Mouse (Mus musculus) brown adipose tissue, adult 24 weeks (tissue): ENCODE measurements around the gene Twf2. TPM values are rescaled to one million over a fixed set of nuclear protein-coding genes. Genes with fewer than 3 reads are reported as not detected.

Source experiments
- H3K27ac ChIP-seq: fragments of 200-500 bp; replicated peaks from 2 replicates; pipeline ENCODE4 v1.5.1; 2012; ENCODE audit warnings: low read depth, mild to moderate bottlenecking, low read length
- H3K4me1 ChIP-seq: fragments of 200-500 bp; 2 replicates; pipeline ENCODE4 v1.6.1; 2012; ENCODE audit warnings: low read length, mixed read lengths; ENCODE audit not compliant: control insufficient read depth, insufficient read depth, insufficient read length
- H3K4me3 ChIP-seq: fragments of 200-500 bp; 2 replicates; pipeline ENCODE4 v1.5.1; 2012; ENCODE audit warnings: low read depth, mild to moderate bottlenecking, low read length, moderate library complexity; ENCODE audit not compliant: insufficient read depth
- polyA plus RNA-seq: library from polyadenylated mRNA; stranded (reverse); fragments of >200 nt; gene quantifications from 2 replicates; pipeline ENCODE4 v1.2.4, GENCODE M21; 2012; ENCODE audit not compliant: missing spikeins, insufficient read depth, insufficient read length

Gene Twf2
- polyA plus RNA-seq, 1 experiment, result 13.6 TPM

DNA sequence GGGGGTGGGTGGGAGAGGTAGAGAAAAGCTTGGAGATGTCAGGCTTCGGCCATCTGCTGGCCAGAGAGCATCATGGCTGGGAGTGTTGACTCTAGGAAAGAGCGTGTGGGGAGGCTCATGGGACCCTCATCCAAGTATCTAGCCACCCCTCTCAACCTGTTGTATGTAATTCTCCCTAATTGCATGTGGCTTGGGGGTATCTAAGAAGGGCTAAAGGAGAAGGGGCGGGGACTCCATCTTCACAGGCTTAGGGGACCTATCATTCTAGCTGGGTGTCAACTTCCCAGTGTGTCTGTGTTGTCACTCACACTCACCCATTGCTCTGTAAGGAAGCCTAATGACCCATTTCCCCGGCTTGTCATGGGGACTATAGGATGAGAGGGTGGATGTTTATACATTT lies 28.9 kb downstream of the Twf2 start:
- Histone ChIP-seq H3K4me3 (no peak overlapping the region), H3K4me1 (peaks cover 7% of the 10 kb centered on the region; the same call in 1 of the 2 replicates), H3K27ac (no peak overlapping the region)

DNA sequence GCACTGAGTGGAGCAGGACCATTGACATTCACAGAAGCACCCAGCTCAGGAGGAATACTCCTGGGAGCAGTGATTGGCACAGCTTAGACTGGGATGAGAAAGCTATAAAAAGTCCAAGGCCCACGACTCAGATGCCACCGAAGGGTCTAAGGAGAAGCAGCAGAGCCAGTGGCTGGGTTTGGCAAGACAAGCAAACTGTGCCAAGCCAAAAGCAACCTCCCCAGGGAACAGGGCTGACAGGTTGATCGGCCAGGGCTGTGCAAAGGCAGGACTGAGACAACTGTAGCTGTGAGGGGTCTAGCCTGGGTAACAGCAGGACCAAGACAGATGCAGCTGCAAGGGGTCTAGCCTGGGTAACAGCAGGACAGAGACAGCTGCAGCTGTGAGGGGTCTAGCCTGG lies 30.0 kb downstream of the Twf2 start:
- H3K4me3 ChIP-seq, result no peak overlapping the region
- peaks cover 9% of the 10 kb centered on the region; the same call in 1 of the 2 replicates for H3K4me1 ChIP-seq
- no peak overlapping the region for H3K27ac ChIP-seq

DNA sequence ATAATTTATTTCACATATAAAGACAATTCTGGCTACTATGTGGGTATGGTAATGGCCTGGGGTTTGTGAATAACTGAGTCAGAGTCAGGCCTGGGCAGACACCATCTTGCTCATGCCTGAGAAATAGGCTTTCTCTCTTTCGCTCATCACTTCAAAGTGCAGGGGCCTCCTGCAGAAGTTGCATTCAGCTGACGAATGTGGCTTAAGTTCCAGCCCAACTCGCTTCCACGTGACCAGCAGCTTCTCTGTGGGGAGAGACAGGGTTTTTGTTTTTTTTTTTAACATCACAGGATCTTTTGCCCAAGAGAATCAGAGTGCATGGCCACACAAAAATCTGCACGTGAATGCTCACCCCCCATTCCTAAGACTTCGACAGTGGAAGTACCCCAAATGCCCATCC lies 31.0 kb downstream of the Twf2 start:
- Histone ChIP-seq H3K27ac (no peak overlapping the region), H3K4me3 (no peak overlapping the region), H3K4me1 (peaks cover 9% of the 10 kb centered on the region; the same call in 1 of the 2 replicates)

DNA sequence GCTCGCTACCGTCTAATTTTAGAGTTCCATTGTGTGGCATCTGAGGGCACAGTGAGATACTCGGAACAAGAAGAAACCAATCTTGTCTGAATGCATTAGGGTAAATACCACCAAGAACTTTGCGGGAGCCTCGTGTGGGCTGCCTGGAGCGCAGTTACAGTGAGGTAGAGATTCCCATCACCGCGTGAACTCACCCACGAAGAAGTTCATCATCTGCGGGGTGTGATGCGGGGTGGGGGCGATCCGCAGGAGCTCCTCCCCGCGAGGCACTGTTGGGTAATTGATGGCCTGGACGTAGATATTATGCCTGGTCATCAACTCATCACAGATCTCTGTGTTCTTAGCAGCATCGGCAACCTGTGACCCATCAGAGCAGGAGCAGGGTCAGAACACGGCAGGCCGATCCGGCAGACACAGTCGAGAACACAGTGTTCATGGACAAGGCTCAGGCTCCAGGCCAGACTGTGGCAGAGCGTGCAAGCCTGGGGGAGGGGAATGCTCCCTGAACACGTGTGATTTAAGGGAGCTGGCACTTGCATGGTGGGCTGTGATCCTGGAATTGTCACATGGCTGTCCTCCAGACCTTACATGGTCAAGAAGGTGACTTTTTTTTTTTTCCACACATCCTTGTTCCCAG lies 32.4 kb downstream of the Twf2 start:
- no peak overlapping the region for H3K4me3 ChIP-seq
- peaks cover 9% of the 10 kb centered on the region; the same call in 1 of the 2 replicates for H3K4me1 ChIP-seq
- peak overlapping the region; percentile 35; the same call in 1 of the 2 replicates for H3K27ac ChIP-seq

DNA sequence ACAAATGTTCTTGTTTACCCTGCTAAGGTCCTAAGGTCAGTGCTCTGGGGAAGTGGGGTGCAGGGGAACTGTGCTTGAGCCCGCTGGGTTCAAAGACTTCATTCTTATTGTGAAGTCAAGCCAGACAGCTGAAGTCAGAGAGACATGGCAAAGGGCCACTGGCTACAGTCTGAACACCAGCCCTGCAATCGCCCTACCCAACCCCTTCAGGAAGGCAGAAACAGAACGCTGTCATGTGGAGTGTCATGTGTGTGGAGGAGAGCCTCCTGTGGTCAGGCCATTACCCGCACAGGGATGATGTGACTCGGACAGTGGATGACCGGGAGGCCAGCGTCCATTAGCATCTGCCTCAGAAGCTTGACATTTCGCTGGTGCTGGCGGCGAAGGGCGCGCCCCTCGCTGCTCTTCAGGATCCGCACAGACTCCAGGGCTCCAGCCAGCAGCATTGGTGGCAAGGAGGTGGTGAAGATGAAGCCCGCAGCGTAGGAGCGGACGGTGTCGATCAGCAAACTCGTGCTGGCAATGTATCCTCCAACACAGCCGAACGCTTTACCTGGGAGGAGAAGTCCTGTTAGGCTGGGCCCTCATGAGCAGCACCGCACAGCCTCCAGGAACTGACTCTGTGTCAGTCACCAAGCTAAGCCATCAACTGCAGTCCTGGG lies 33.4 kb downstream of the Twf2 start:
- no peak overlapping the region for H3K4me3 ChIP-seq
- peak overlapping the region; percentile 35 for H3K27ac ChIP-seq
- peaks cover 9% of the 10 kb centered on the region; the same call in 1 of the 2 replicates for H3K4me1 ChIP-seq

DNA sequence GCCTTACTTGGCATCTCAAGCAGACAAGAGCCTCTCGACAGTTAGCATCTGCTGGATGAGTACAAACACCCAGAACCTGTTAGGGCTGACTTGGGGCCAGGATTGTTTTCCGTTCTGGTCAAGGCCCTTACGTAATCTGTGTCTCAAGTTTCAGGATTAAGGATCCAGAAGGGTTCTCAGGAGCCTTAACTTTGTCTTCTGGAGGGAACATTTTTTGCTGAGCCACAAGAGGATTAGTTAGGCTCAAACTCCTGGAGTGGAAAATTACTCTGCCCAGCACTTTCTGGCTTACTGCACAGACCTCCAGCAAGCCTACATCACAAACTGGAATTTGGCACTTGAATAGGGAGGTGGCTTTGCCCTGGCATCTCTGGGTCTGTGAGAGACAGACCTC lies 33.9 kb downstream of the Twf2 start:
- H3K27ac ChIP-seq, result peak overlapping the region; percentile 65

DNA sequence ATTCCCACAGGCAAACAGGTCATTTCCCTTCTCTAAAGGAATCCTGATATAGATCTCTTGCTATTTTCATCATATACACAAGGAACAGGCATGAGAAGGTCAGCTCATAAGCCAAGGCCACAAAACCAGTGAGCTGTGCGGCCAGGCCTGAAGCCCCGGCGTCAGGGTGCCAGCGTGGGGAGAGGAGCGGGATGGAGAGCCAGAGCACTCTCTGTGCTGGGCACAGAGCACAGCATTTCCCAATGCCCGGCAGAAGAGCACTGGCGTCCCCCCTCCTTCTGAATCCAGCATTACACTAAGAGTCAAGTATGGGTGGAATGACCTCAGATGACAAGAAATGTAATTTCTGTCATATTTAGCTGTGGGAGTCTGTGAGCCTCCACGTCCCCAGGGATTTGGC lies 34.5 kb downstream of the Twf2 start:
- no peak overlapping the region for H3K4me3 ChIP-seq
- H3K27ac ChIP-seq, result peak overlapping the region; percentile 65
- peaks cover 12% of the 10 kb centered on the region; the same call in 1 of the 2 replicates for H3K4me1 ChIP-seq

More for the DNA sequence above, 33.9 kb downstream of the Twf2 start:
- H3K4me1 ChIP-seq, result peaks cover 12% of the 10 kb centered on the region; the same call in 1 of the 2 replicates
- no peak overlapping the region for H3K4me3 ChIP-seq

DNA sequence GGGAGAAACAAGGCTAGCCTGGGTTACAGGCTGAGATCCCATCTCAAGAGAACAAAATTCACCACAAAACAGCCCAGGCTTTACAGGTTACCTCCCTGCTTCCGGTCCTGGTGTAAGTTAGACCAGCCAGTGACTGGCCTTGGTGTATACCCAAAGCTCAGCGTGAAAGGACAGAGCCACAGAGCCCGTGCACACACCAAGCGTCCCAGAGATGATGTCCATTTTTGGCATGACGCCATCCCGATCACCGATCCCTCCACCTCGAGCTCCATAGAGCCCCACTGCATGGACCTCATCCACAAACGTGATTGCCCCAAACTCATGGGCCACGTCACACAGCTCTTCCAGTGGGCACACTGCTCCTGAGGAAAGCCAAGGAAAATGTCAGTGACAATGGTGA lies 35.0 kb downstream of the Twf2 start:
- H3K4me1 ChIP-seq, result peaks cover 12% of the 10 kb centered on the region; the same call in 1 of the 2 replicates
- peak overlapping the region; percentile 9; the same call in 1 of the 2 replicates for H3K27ac ChIP-seq
- no peak overlapping the region for H3K4me3 ChIP-seq

DNA sequence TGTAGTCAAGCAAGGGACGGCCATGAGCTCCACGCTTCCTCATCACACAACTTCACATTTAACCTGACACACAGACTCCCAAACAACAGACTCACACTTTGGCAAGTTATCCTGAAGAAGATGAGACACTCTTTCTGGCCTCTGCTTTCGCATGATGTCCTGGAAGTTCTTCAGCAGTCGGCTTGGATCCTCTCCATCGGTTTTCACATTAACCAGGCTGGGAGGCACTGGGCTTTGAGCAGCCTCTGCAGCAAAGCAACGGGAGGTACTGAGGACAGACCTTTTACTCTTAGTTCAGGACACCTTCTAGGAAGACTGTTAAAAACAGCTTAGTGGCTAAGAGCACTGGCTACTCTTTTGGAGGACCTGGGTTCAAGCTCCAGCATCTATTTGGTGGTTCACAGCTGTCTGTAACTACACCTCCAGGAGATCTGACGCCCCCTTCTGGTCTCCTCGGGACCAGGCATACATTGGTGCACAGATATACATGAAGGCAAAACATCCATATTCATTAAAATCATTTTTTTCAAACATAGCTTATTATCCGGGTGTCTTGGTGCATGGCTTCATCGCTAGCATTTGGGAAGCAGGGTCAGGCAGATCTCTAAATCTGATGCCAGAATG lies 38.7 kb downstream of the Twf2 start:
- no peak overlapping the region for H3K4me3 ChIP-seq
- H3K27ac ChIP-seq, result 0 out of 2 replicates have a peak overlapping the region, but pooled peaks have one; percentile 2
- H3K4me1 ChIP-seq, result peaks cover 9% of the 10 kb centered on the region; the same call in 1 of the 2 replicates

DNA sequence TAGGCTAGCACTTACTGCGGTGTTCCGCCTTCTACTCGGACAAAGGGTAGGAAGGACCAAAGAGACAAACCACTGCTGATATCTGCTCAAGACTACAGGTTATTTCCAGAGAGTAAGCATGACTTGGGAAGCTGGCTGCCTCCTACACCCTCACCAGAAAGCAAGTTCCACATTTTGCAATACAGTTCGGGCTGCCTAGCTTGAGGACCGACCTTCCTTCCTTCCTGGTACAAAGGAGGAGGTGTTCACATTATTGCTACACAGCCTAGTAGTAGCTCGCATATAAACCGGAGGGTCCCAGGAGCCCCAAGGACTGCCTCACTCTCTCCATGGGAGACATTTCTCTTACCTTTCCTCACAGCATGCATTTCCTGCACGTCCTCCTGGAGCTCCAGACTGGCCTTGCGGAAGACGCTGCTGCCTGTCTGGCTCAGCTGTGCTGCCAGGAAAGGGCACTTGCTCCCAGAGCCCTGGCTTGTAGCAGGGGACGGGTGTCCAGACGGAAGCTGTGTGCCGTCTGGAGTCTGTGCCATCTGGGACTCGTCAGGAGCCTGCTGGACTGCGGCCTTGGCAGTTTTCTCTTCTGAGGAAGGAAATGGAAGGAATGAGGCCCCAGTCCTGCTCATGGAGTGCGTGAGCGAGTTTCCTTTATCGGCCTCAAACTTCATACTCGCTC lies 40.0 kb downstream of the Twf2 start:
- no peak overlapping the region; the same call in 1 of the 2 replicates for H3K4me3 ChIP-seq
- H3K4me1 ChIP-seq, result peaks cover 8% of the 10 kb centered on the region; the same call in 1 of the 2 replicates
- H3K27ac ChIP-seq, result peak overlapping the region; percentile 81

DNA sequence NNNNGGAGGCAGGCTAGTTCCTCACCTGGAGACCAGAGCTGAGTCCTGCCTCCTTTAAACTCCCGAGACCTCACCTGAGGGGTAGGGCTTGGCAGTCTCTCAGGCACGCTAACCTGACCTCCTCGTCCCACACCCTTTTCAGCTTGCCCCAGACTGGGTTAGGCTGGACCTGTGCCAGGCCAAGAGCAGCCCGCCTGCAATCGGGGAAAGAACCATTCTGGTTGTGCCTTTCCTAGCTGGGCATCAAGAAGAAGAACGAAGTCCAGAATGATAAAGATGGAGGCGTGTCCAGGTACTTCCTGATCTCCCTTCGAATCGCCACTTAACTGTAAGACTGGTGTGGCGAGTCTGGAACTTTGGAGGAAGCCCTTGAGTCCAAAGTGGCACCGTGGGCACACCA lies 46.6 kb downstream of the Twf2 start:
- H3K4me1 ChIP-seq, result peaks cover 6% of the 10 kb centered on the region; the same call in 1 of the 2 replicates
- H3K27ac ChIP-seq, result no peak overlapping the region

DNA sequence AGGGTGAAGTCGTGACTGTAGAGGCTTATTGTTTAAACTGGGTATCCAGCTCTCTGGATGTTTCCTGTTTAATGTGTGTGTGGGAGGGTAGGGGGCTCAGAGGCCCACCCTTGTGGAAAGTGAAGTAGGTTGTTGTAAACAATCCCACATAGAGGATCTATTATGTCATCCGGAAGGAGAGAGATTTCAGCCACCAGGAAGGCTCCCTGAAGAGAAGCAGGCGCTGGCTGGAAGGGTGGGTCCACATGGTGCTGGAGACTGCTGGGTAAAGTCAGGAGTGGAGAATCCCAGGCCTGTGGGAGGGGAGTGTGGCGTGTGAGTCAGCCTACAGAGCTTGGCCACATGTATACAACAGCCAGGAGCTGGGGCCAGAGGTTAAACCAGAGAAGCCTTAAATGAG lies 47.3 kb downstream of the Twf2 start:
- Histone ChIP-seq H3K27ac (no peak overlapping the region), H3K4me3 (no peak overlapping the region), H3K4me1 (0 out of 2 replicates have a peak, but pooled peaks cover 3% of the 10 kb centered on the region)

More for the DNA sequence above, 46.6 kb downstream of the Twf2 start:
- H3K4me3 ChIP-seq, result no peak overlapping the region

DNA sequence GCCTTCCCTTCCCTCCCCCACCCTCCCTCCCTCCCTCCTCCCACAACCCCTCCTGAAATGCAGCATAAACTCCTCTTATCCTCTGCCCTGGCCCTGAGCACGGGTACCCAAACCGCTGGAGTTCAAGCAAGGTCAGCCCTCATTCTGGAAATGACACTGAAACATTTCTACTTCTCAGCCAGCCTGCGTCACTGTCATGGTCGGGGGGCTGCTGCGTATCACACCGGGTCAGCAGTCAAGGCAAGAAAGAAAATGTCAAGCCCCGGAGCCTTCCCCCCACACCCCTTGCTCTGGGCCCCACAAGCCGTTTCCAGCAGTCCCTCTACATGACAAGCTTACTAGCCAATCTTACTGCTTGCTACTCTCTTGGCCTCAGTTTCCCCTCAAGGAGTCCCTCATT lies 48.2 kb downstream of the Twf2 start:
- Histone ChIP-seq H3K27ac (no peak overlapping the region), H3K4me1 (0 out of 2 replicates have a peak, but pooled peaks cover 3% of the 10 kb centered on the region), H3K4me3 (no peak overlapping the region)

DNA sequence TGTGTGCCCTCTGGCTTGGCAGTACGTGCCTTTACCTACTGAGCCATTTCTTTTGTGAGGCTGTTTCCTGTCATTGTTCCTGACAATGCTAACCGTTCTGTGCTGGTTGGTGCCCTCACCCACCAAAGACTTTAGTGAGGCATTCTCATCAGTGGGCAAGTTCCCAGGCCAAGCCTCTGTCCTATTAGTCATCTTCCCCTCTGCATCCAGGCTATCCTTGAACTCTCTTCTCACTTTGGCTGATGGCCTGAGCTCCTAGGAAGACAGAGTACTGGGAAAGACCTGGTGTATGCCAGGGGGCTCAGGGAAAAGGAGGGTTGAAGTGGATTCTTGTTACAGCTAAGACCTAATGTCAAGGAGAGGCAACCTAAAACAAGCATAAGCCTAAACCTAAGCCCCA lies 51.1 kb downstream of the Twf2 start:
- H3K4me1 ChIP-seq, result no peaks in the 10 kb centered on the region
- H3K4me3 ChIP-seq, result no peak overlapping the region
- no peak overlapping the region for H3K27ac ChIP-seq

DNA sequence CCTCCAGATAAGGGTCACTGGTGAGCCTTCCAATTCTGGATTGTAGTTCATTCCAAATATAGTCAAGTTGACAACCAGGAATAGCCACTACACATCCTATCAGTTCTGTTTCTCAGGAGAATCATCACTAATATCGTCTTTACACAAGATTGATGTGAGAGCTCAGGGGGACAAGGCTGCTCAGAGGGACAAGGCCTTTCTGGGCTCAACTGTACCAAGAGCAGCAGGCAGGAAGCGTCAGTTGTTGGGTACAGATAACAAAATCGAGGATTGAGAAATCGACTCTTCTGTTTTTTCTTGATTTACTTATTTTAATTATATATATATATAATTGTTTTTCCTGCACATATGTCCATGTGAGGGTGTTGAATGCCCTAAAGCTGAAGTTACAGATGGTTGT lies 55.5 kb downstream of the Twf2 start:
- H3K4me3 ChIP-seq, result no peak overlapping the region
- no peaks in the 10 kb centered on the region for H3K4me1 ChIP-seq
- no peak overlapping the region for H3K27ac ChIP-seq
